Mouse (Mus musculus) T-helper 2 cell (primary cell): ENCODE data around the gene Cwc25.

Experiments
- in situ Hi-C: fragments of 300-600 bp; cut with MboI, MseI; formaldehyde crosslinking; loops from one replicate; pipeline ENCODE4 v1.15.1; 2025; ENCODE audit warnings: high pct_unique_total_duplicates

Cwc25 gene

DNA sequence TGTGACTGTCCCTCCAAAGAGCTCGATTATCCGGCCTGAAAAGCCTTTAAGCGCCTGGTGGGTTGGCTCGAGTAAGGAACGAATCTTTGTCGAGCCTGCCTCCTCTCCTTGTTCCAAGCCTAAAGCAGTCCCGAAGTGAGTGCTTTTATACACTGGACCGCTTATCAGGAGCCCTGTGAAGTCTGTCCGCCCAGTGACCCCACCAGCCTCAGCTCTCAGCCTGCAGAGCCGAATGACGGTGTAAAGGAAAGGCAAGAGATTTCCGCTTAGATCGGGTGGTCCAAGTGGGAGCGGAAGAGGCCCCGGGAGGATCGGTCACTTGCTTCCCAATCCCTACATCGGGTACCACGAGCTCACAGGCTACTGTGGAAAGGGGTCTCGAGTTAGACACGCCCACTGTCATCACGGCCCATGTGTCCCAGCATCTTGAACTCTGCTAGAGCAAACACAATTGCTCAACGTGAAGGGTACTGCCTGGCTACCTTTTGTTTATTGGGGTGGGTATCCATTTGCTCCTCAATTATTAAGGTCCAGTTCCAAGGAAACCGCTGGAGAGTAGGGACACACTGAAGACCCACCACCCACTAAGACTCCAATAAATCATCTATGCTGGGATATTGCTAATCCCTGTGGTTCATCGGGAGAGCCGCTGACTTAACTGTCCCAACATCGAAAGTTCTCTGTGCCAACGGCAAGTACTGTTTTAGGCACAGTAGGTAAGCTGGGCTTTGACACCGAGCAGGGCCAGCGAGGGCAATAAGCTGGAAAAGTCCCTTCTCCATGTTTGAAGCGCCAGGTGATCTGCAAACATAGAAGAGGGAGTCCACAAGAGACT lies 65.4 kb downstream of the Cwc25 start:
- in situ Hi-C loops: loop anchor here (5.0 kb wide), 1 partner anchor 36 kb away; no protein-coding TSS in a partner anchor

- in situ Hi-C loops: loop anchor here (5.0 kb wide), 1 partner anchor 37 kb away; no protein-coding TSS in a partner anchor
Observed at GRCm38 (mm10) chr11:97700003-97700745, 66.2 kb downstream of the Cwc25 start, which contains the start of gene Pcgf2. Gene Pcgf2 (minus strand): TSS chr11:97700497.

DNA sequence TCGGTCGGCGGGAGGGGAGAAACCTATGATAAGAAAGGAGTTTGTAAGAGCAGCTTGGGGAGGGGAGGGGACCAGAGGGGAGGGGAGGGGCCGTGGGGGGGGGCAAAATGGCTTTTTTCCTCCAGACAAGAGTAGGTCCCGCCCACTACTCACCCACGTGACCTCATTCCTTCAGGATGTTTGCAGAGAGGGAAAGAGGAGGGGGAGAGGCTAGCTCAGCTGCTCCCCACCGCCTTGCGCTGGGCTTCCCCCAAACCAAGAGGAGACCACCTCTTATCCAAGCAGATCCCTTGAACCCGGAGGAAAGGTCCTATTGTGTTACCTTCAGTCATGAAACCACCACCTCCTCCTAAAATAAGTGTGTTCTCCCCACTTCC lies 66.7 kb downstream of the Cwc25 start:
- in situ Hi-C loops: loop anchor here (5.0 kb wide), 2 partner anchors 38 to 72 kb away; partner anchors contain the start of gene Epop

DNA sequence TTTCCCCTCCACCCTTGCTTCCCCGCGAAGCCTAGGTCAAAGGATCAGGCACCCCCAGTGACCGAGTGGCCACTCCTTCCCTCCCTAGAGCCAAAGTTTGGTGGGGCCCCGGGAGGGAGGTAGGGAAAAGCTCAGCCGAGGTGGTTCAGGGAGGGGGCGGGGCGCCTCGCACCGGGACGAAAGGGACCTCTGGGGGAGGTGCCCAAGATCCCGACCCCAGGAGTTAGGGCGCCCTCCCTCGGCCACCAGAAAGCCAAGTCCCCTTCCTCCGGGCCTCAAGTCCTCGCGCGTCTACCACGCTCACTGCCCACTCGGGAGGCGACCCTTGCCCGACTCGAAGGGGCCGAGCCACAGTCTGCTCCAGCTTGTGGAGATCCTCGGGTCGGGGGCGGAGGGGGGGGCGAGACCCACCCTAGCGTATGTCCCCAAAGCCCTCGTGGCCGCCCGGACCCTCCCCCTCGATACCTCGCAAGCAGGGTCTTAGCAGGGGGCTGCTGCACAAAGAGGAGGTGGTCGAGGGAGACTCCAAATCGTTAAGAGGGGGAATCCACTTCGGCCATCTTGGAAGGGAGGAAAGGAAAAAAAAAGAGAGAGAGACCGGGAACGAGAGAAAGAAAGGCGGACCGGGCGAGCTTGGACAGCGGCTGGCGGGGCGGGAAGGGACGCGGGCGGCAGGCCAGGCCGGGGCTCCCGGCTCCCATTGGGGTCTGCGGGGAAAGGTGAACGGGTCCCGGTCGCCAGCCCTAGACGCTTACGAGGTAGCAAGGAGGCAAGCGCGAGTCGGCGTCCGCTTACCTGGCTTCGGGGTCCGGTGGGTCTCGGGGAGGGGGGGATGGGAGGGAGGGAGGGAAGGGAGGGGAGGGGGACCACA lies 67.4 kb downstream of the Cwc25 start:
- in situ Hi-C loops: loop anchor here (5.0 kb wide), 1 partner anchor 72 kb away; the partner anchor contains the start of gene Epop

GRCm38 (mm10) chr11:97697891-97698529 lies 68.3 kb downstream of the Cwc25 start:
- in situ Hi-C loops: loop anchor here (5.0 kb wide), 1 partner anchor 71 kb away; the partner anchor contains the start of gene Epop

DNA sequence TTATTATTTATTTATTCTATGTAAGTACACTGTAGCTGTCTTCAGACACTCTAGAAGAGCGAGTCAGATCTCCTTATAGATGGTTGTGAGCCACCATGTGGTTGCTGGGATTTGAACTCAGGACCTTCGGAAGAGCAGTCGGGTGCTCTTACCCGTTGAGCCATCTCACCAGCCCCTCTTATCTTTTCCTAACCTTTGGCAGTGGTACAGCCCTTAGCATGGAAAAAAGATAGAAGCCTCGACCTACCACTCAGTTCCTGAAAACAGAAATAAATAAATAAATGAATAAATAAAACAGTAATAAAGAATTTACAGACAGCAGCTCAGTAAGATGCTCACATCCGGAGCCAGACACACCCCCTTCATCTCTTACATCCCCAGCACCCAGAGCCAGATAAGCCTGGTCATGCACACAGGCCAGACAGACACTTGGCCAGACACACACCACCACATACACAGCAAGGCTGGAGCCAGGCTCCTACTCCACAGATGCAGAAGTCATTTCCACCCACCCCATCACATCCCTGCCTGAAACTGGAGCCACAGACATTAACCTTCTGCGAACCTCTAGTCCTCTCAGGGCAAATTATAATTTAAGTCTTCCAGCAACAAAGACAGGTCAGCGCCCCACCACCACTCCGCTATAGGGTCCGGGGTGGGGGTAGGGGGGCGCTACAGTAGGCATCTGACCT lies 69.0 kb downstream of the Cwc25 start:
- in situ Hi-C loops: loop anchor here (5.0 kb wide), 1 partner anchor 70 kb away; the partner anchor contains the start of gene Epop

DNA sequence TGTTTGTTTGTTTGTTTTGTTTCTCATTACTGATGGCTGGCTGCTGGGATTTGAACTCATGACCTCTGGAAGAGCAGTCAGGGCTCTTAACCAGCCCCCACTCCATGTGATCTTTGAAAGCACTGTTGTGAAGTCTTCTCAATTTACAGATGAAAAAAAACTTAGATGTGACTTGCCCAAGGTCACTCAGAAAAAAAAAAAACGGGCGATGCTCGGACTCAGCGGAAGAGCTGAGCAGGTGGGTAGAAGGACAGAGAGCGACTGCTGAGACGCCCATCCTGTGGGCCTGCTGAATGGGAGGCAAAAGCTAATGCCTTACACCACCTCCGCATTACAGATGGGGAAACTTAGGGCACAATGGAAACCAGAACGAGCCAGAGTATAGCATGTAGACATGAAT lies 69.7 kb downstream of the Cwc25 start:
- in situ Hi-C loops: loop anchor here (5.0 kb wide), 1 partner anchor 69 kb away; the partner anchor contains the start of gene Epop

DNA sequence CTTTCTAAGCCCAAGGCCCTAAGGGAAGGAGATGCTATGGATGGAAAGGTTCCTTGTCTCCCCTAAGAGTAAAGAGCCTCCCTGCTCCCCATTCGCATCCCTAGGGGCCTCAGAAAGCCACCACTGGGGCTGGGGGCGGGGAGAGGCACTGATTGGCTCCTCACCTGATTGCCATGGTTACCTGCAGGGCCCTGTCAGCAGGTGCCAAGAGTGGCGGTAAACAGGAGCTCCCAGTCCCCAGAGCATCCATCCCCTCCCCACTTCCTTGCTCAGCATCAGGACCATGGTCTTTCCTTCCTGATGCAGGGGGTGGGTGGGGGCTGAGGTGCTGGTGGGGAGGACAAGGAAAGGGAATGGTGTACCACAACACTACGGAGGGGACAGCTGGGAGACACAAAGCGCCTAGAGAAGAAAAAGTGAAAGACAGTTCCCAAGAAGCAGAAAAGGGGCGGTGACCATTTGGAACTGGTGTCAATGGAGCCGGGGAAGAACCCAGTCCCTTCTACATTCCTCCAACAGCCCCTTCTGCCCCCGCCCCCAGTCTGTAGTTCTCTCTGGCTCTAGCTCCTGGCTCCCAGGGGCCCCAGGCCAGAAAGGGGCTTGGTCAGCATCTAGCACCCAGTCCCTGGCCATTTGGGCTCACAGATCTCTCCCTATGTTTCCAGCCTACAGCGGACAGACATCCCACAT lies 70.5 kb downstream of the Cwc25 start:
- in situ Hi-C loops: loop anchor here (5.0 kb wide), 1 partner anchor 69 kb away; the partner anchor contains the start of gene Epop
